Comparison of ENCODE assay signal across 18 mouse cellular contexts in the genomic region with DNA sequence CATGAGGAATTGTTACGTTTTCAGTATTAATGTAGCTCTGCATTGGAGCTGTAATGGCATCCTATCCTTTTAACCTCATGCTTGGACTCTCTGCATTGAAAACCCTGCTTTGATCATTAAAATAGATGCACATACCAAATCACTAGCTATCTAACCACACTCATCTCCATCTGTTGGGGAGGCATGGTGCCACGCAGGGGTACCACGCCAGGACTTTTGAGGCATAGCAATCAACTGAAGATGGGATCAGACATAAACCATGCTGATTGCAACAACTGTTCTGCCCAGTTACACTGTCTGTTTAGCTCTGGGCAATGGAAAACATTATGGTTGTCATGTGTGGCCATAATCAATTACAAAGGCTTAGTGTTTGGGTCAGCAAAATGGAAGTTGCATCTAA.
DNase-seq lines count a peak whose midpoint lies in the region; ATAC-seq lines count a peak whose summit lies in the region.
"Had no signal": no experiment of that assay in that cellular context is flagged by ENCODE, and none has a peak within 500 bp of the region (broad histone marks: within the 10 kb centered on the region; RNA-seq: fewer than 3 reads in every experiment).

No protein-coding gene starts in this region.

- no peak overlapping the region for H3K4me3 ChIP-seq in hindbrain, embryonic 16.5 days (ENCODE audit: low read length)
- no peak overlapping the region for H3K4me3 ChIP-seq in hindbrain, embryonic 10.5 days
- H3K4me3 ChIP-seq in neural tube, embryonic 15.5 days (replicated peaks): no peak overlapping the region
- H3K4me3 ChIP-seq: hindbrain, embryonic 12.5 days; intestine, embryonic 15.5 days had no signal

- H3K4me2 ChIP-seq in hindbrain, embryonic 16.5 days (ENCODE audit: low read length): no peak overlapping the region
- H3K4me2 ChIP-seq in neural tube, embryonic 15.5 days: no peak overlapping the region
- H3K4me2 ChIP-seq: heart, embryonic 11.5 days; hindbrain, embryonic 12.5 days; intestine, embryonic 15.5 days; liver, embryonic 11.5 days had no signal

- no peaks in the 10 kb centered on the region for H3K36me3 ChIP-seq in hindbrain, embryonic 16.5 days (ENCODE audit: control insufficient read depth, insufficient read depth, low read length)
- H3K36me3 ChIP-seq in hindbrain, embryonic 10.5 days: no peaks in the 10 kb centered on the region
- H3K36me3 ChIP-seq in neural tube, embryonic 15.5 days: no peaks in the 10 kb centered on the region
- H3K36me3 ChIP-seq: hindbrain, embryonic 12.5 days; intestine, embryonic 15.5 days had no signal

- no peaks in the 10 kb centered on the region for H3K9me3 ChIP-seq in hindbrain, embryonic 16.5 days (ENCODE audit: control insufficient read depth, low read length)
- H3K9me3 ChIP-seq in hindbrain, embryonic 10.5 days: no peaks in the 10 kb centered on the region
- no peaks in the 10 kb centered on the region for H3K9me3 ChIP-seq in neural tube, embryonic 15.5 days (replicated peaks)
- H3K9me3 ChIP-seq: hindbrain, embryonic 12.5 days; intestine, embryonic 15.5 days had no signal

- H3K27ac ChIP-seq in hindbrain, embryonic 16.5 days (ENCODE audit: low read depth, low read length): no peak overlapping the region
- H3K27ac ChIP-seq in hindbrain, embryonic 10.5 days: no peak overlapping the region
- no peak overlapping the region for H3K27ac ChIP-seq in neural tube, embryonic 15.5 days (replicated peaks)
- H3K27ac ChIP-seq: hindbrain, embryonic 12.5 days; intestine, embryonic 15.5 days; macrophage had no signal

- no peak for DNase-seq in hindbrain, embryonic 10.5 days (ENCODE audit: low spot score)
- no peak for DNase-seq in neural tube, embryonic 10.5 days (ENCODE audit: extremely low spot score, low spot score)
- DNase-seq in layer of hippocampus, adult 8-10 months (ENCODE audit: low spot score in 2 of 2): peak; percentile 14 to 48
- no peak for DNase-seq in ovary, postnatal 10 days (ENCODE audit: low spot score)
- no peak for DNase-seq in B cell, adult 2 months
- DNase-seq: adrenal gland, adult 8-10 months; heart, postnatal 10 days; kidney, adult 9 months; kidney, postnatal 25 days; lung, adult 2 months; thymus, postnatal 14 days had no signal

- 0 out of 2 replicates have a peak, but pooled peaks have one; percentile 50 for ATAC-seq in hindbrain, embryonic 16.5 days
- ATAC-seq in neural tube, embryonic 15.5 days (ENCODE audit: low FRiP score): peak; percentile 38; the same call in 1 of the 2 replicates
- ATAC-seq: intestine, embryonic 15.5 days had no signal

- no peaks in the 10 kb centered on the region for H3K4me1 ChIP-seq in hindbrain, embryonic 16.5 days (ENCODE audit: control insufficient read depth, insufficient read depth, low read depth, low read length)
- H3K4me1 ChIP-seq in hindbrain, embryonic 10.5 days (replicated peaks): no peaks in the 10 kb centered on the region
- H3K4me1 ChIP-seq in neural tube, embryonic 15.5 days: no peaks in the 10 kb centered on the region; the same call in 1 of the 2 replicates
- H3K4me1 ChIP-seq: hindbrain, embryonic 12.5 days; intestine, embryonic 15.5 days had no signal

- no peaks in the 10 kb centered on the region for H3K27me3 ChIP-seq in hindbrain, embryonic 16.5 days (replicated peaks; ENCODE audit: control insufficient read depth, insufficient read depth, low read length)
- no peaks in the 10 kb centered on the region for H3K27me3 ChIP-seq in hindbrain, embryonic 10.5 days (ENCODE audit: insufficient read depth, poor library complexity, severe bottlenecking)
- no peaks in the 10 kb centered on the region for H3K27me3 ChIP-seq in neural tube, embryonic 15.5 days (replicated peaks)
- H3K27me3 ChIP-seq: hindbrain, embryonic 12.5 days; intestine, embryonic 15.5 days had no signal

- no peak overlapping the region for H3K9ac ChIP-seq in hindbrain, embryonic 16.5 days (ENCODE audit: low read depth, low read length)
- H3K9ac ChIP-seq in neural tube, embryonic 15.5 days (replicated peaks): no peak overlapping the region
- H3K9ac ChIP-seq: hindbrain, embryonic 12.5 days; intestine, embryonic 15.5 days had no signal

- WGBS in hindbrain, embryonic 16.5 days: 76% methylated on average over 3 of the region's 3 CpGs
- 91% methylated on average over 3 of the region's 3 CpGs for WGBS in hindbrain, embryonic 10.5 days
- 84% methylated on average over 3 of the region's 3 CpGs for WGBS in neural tube, embryonic 15.5 days

Comparison
In these comparisons a context has a peak if more than half of its experiments do, and no peak if none do; other contexts are left out.
1. DNase-seq: peak in layer of hippocampus, adult 8-10 months (2 of 2); none in hindbrain, embryonic 10.5 days (single experiment), neural tube, embryonic 10.5 days (single experiment), ovary, postnatal 10 days (single experiment) and B cell, adult 2 months (0 of 2).